Mouse (Mus musculus) layer of hippocampus, adult 18-20 months (tissue): ENCODE results near the gene Bpifb1. TPM values are rescaled to one million over a fixed set of nuclear protein-coding genes. Genes with fewer than 3 reads are reported as not detected.
"Not testable (repeated sequence)": the region's sequence is repeated elsewhere in the genome, so short reads cannot be mapped to it uniquely, and the experiment has no call there.

ENCODE experiments used
- DNase-seq, 2 experiments: peaks; one replicate each; pipeline ENCODE4 v3.0.0; 2022; ENCODE audit warnings: low spot score in 2 of 2
- long read RNA-seq: library from polyadenylated mRNA; stranded (forward); transcript quantifications from one replicate; pipeline ENCODE4 v2.0.0, GENCODE M21; 2021
- total RNA-seq, 2 experiments: library from RNA; stranded (reverse); gene quantifications; 2 replicates each; pipeline ENCODE4 v1.2.3; 2021

The Bpifb1 gene
- under 1 TPM; 0.12 to 0.15 TPM for total RNA-seq
- long read RNA-seq, partial matches to known transcripts, result 0 of 1 reads
- long read RNA-seq, other reads (novel, unspliced or antisense), result 1 of 1 reads

- no peak for DNase-seq
These were observed at the start of gene Bpifb1 for GRCm38 (mm10) chr2:154190546-154191258. Bpifb1 (plus strand) TSS chr2:154190818.

DNA sequence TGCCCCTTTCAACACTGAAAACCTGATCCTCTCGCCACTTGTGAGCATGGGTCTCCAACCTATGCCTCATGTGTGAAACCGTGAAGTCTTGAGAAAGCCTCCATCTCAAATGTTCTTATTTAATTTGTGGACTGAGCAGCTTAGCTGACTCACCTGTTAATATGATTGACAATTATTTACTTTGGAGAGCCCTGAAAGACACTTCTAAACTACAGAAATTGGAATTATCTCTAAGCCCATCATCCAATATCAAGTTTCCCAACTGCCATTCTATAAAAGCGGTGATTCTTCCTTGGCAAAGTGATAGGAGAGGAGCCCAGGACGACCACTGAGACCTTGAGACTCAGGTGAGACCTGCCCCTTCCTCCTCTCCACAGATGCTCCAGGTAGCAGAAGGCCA lies 48.0 kb upstream of the Bpifb1 start, which contains the start of gene Bpifa1:
Bpifa1 (plus strand) TSS at position 301 of the 400 bp plus-strand sequence.
- no peak for DNase-seq

DNA sequence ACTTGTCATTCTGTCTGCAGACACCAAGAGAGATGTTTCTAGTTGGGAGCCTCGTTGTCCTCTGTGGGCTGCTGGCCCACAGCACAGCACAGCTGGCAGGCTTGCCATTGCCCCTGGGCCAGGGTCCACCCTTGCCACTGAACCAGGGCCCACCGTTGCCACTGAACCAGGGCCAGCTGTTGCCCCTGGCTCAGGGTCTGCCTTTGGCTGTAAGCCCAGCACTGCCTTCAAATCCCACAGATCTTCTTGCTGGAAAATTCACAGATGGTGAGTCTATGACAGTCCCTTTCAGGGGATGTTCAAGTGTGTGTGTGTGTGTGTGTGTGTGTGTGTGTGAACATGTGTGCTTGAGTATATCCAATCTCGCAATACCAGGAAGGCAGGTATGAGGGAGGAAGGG lies 46.9 kb upstream of the Bpifb1 start:
- DNase-seq, result peak in 1 of 2 experiments; percentile 3

DNA sequence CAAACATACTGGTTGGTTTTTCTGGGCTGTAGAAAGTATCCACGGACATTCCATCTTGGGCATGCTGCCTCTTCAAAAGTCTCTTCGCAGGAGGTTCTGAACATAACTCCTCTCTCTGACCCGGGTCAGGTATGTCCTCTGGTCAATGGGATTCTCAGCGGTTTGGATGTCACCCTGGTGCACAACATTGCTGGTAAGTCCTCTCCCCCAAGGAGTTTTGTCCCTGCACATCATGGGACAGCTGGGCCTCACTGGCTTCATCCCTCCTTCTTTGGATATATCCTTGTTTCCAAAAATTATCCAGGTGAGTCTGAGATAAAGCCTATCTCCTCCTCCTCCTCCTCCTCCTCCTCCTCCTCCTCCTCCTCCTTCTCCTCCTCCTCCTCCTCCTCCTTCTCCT lies 43.1 kb upstream of the Bpifb1 start:
- no peak for DNase-seq

DNA sequence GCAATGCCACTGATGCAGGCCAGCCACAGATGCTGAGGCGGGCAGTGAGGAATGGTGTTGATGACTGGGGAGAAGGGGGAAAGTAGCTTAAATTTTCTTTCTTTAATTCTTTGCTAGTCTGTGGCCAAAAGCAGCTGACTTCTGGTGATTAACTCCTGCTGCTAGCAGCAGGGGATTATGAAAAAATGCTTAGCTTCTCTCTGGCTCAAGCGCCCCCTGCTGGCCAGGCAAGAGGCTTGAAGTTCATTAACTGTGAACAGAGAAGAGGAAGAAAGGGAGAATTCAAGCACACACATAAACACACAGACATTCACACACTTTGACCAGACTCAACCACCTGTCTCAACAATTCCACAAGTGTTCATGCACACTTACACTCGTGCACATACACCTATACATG lies 32.2 kb upstream of the Bpifb1 start:
- peak; percentile 13 to 33 for DNase-seq

DNA sequence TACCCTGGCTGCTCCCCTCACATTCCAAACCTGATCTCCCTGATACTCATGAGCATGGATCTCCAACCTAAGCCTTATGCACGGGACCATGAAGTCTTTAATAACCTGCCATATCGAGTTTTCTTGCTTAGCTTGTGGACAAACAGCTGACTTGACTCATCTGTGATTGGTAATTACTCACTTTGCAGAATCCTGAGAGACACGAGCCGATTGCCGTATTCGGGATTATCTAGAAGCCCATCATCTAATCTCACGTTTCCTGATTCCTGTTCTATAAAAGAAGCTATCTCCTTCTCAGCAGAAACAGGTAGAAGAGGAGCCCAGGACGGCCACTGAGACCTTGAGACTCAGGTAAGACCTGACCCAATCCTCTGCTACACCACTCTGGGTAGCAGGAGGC lies 28.3 kb upstream of the Bpifb1 start, which contains the start of gene Bpifa5:
Bpifa5 (plus strand) TSS at position 301 of the 400 bp plus-strand sequence.
- no peak for DNase-seq

DNA sequence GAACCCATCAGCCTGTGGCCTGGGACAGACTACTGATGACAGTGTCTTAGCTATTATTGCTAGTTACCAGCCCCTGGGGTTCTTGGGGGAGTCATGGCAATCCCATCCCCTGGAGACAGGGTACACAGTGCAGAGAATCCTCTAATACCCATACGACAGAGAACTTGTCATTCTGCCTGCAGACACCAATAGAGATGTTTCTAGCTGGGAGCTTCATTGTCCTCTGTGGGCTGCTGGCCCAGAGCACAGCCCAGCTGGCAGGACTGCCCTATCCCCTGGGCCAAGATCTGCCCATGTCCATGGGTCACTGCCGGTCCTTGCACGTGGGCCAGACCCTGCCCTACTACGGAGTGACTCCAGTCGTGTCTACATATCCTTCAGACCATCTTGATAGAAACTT lies 27.3 kb upstream of the Bpifb1 start:
- no peak for DNase-seq

DNA sequence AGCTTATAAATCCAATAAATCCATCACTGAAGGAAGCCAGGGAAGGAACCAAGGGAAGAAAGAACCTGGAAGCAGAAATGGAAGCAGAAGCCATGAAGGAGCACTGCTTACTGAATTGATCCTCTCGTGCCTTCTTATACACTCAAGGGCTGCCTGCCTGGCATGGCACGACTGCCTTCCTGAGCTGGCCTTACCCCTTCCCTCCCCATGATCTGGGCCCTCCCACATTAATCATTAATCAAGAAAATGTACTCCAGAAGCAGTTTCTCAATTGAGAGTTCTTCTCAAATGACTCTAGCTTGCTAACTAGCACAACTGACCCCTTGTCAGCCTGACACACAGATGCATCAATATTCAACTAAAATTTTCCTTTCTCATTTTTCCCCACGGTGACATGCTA lies 21.4 kb upstream of the Bpifb1 start:
- no peak for DNase-seq

GRCm38 (mm10) chr2:154171621-154172020 lies 19.0 kb upstream of the Bpifb1 start:
- DNase-seq, result no peak

GRCm38 (mm10) chr2:154173313-154173712 lies 17.3 kb upstream of the Bpifb1 start:
- peak; percentile 25 to 60 for DNase-seq

DNA sequence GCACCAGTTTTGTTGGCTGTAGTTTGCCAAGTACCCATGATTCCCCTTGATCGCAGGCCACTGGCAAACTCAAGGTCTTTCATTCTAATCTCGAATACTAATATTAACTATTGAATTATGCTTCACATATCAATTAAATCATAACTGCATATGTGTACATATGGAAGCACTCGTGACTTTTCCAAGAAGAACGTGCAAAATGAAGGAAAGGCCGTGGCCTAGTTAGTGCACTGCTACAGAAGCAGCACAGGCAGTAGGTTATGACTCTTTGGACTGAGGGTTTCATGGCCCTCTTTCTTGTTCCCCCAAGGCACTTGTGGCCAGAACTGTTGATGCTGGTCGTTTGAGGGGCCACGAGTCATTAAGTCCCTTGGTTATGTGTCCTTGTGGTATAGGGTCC lies 8.7 kb upstream of the Bpifb1 start:
- not testable (repeated sequence) for DNase-seq

- DNase-seq, result not testable (repeated sequence)
These were observed 7.6 kb upstream of the Bpifb1 start for GRCm38 (mm10) chr2:154183061-154183460.

GRCm38 (mm10) chr2:154185319-154185718 lies 5.3 kb upstream of the Bpifb1 start:
- DNase-seq, result no peak

DNA sequence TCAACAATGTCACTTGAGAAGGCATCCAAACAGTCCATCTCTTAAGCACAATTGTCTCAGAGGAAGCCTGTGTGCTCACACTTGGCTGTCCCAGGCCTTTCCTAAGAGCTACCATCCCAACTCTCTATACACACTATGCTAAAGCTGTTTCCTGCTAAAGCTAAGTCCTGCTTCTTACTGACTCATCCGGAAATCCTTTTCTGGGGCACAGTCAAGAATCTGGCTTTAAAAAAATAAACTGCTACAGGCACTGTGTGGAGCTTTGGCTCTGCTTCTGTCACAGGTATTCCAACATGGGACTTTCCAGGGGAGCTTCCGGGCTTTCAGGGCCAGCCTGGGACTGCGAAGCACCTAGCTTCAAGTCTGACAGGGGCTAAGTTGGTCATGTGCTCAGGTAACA lies 4.9 kb upstream of the Bpifb1 start:
- DNase-seq, result no peak

DNA sequence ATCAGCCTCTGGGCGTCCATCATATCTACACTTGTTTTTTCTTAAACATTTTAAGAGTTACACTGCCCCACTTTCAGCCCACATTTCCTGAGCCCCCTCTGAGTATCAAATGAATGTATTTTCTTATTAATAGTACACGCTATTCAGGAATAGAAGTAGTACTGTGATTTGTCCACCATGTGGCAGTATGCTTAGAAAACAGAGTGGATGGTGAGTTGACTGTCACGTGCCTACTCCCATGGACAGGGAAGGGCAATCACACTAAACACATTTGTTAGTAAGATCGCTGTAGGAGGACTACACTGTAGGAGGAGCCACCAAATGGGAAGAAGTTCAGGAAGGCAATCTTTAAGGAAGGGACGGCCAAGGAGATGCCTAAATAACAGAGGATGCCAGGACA lies 3.1 kb upstream of the Bpifb1 start:
- no peak for DNase-seq

GRCm38 (mm10) chr2:154189877-154190434 lies 662 bp upstream of the Bpifb1 start:
- no peak for DNase-seq

- DNase-seq, result no peak
These were observed 1.5 kb downstream of the Bpifb1 start for GRCm38 (mm10) chr2:154192141-154192540.

DNA sequence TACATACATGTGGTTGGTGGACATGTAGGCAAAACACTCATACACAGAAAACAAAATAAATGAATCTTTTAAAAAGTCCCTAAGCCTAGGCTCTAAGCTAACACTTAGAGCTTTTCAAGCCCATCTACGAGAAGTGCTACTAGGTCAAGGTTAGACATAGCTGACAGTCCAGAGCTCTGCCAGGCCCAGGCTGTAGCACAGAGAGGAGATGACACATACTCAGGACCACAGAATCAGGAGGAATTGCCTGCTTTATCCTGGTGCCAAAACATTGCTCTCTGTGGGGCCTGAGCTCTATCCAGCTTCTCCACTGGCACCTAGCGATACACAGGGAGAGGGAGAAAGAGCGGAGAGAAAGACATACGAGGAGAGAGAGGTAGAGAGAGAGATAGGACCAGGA lies 2.5 kb downstream of the Bpifb1 start:
- DNase-seq, result no peak

DNA sequence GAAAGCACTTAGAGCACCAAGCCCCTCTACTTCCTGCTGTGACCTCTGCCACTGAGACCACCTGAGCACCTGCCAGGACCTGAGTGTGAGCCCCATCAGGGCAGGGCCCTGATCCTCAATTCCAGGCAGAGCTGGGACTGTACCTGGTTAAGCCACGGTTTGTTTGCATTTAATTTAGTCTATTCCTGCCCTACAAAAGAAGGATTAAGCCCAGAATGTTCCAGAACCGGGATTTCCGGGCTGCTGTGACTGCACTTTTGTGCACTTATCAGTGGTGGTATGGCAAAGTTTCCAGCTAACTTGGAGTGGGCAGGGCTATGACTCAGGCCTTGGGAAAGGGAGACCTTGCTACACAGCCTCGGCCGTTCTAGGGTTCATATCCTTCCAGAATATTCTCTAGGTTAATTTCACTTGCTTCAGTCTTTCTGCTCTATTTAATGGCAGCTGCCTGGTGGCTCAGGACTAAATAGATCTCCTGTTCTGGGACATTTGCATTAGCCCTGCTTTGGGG lies 3.4 kb downstream of the Bpifb1 start:
- DNase-seq, result no peak

- no peak for DNase-seq
These were observed 6.4 kb downstream of the Bpifb1 start for GRCm38 (mm10) chr2:154197036-154197435.

DNA sequence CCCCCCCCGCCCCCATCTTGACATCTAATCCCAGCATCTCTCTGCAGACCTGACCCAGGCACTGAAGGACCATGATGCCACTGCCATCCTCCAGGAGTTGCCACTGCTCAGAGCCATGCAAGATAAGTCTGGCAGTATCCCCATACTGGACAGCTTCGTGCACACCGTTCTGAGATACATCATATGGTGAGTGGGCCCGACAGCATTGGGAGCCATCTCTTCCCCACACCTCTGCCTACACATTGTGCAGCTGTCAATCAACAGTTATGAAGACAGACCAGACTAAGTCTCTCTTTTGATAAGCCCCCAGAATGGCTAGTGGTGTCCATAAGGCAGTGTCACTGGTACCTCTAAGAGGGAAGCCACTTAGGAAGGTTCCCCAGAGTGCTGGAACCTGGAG lies 14.0 kb downstream of the Bpifb1 start:
- DNase-seq, result peak in 1 of 2 experiments; percentile 44

DNA sequence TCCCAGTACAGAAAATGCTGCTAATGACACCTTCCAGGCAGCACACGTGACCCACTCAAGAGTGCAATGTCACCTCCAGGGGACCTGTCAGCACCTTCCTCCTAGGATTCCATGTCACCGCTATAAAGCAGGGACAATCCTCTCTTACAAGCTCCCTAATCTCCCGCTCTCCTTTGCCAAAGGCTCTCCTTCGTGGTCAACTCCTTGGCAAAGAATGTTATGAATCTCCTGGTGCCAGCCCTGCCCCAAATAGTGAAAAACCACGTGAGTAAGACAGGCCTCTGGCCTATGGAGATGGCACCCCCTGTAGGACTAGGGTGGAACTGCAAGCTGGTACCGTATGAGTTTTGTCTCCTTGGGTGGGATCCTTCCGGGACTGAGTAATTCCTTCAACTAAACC lies 16.3 kb downstream of the Bpifb1 start:
- DNase-seq, result no peak

- peak in 1 of 2 experiments; percentile 40 for DNase-seq
These were observed 18.5 kb downstream of the Bpifb1 start for GRCm38 (mm10) chr2:154209112-154209511.
